Mouse (Mus musculus) lung, postnatal 0 days (tissue): ENCODE measurements around the gene Cfb.

Experiments used
- CTCF ChIP-seq: IDR thresholded peaks from 2 replicates; pipeline ENCODE4 v1.5.1; 2016; ENCODE audit warnings: antibody characterized with exemption, mild to moderate bottlenecking
- EP300 ChIP-seq: IDR thresholded peaks from 2 replicates; pipeline ENCODE4 v1.6.1; 2016; ENCODE audit warnings: antibody characterized with exemption, mild to moderate bottlenecking, control low read depth

DNA sequence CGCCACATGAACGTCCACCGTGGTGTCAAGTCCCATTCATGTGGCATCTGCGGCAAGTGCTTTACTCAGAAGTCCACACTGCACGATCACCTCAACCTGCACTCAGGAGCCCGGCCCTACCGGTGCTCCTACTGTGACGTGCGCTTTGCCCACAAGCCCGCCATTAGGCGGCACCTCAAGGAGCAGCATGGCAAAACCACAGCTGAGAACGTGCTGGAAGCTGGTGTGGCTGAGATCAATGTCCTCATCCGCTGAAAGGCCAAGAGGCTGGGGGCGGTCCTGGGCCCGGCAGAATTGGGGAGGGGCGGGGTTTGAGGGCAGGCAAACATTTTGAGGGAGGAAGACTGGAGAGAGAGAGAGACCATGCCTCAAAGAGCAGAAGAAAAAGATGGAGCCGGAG lies 34.0 kb upstream of the Cfb start:
- TF ChIP-seq CTCF (no peak), EP300 (no peak)
